ENCODE assay signal across 12 mouse cellular contexts in the genomic region with DNA sequence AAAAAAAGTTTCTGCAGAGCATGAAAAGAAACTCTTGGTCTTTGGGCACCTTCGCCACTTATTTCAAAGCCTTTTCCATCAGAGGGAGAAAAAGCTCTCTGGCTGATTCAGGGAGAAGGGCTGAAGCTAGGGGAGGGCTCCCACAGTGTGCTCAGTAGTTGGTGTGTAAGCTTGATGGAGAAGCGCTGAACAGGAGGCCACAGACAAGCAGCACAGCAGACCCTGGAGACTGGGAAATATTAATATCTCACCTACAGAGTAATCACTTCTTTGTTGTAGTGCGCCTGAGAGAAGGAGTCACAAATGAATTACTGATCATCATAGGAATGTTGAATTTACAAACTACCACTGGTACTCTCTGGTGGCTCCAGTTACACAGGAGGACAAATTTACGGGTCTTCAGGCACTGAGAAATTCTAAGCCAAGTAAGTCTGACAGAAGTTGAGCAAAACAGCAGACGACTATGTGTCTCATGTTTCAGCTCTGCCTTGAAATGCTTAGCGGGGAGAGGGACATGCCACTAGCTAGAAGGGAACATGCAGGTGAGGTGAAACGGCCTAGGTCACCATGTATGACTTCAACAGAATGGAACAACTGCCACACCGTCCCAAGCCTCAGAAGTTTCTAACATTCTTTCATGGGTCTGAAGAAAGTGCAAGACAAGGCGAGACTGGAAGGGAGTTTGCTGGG.
DNase-seq lines count a peak whose midpoint lies in the region; ATAC-seq and TF ChIP-seq lines count a peak whose summit lies in the region.
"Had no signal": no experiment of that assay in that cellular context is flagged by ENCODE, and none has a peak within 500 bp of the region (broad histone marks: within the 10 kb centered on the region; RNA-seq: fewer than 3 reads in every experiment).

No protein-coding gene starts in this region.

- H3K27me3 ChIP-seq in heart, embryonic 13.5 days (replicated peaks), result no peaks in the 10 kb centered on the region
- H3K27me3 ChIP-seq in forebrain, embryonic 16.5 days (replicated peaks; ENCODE audit: control insufficient read depth, insufficient read depth, low read length), result no peaks in the 10 kb centered on the region
- no peaks in the 10 kb centered on the region for H3K27me3 ChIP-seq in limb, embryonic 13.5 days

- intact Hi-C loops in heart, postnatal 14 days (cut with DNase I), result no loop called here
- intact Hi-C loops in left cerebral cortex, postnatal 36 days (cut with DNase I), result no loop called here
- intact Hi-C loops in gastrocnemius, adult 2 months (cut with DNase I), result no loop called here

- H3K36me3 ChIP-seq in heart, embryonic 13.5 days, result no peaks in the 10 kb centered on the region
- H3K36me3 ChIP-seq in forebrain, embryonic 16.5 days (ENCODE audit: control insufficient read depth, insufficient read depth), result no peaks in the 10 kb centered on the region
- H3K36me3 ChIP-seq in limb, embryonic 13.5 days, result no peaks in the 10 kb centered on the region

- 0 out of 2 replicates have a peak overlapping the region, but pooled peaks have one; percentile 12 for H3K27ac ChIP-seq in heart, embryonic 13.5 days (replicated peaks)
- H3K27ac ChIP-seq in forebrain, embryonic 16.5 days (ENCODE audit: low read length), result peak overlapping the region; percentile 24; the same call in 1 of the 2 replicates
- peak overlapping the region; percentile 59; the same call in 1 of the 2 replicates for H3K27ac ChIP-seq in limb, embryonic 13.5 days
- H3K27ac ChIP-seq in gastrocnemius, adult 2 months, result no peak overlapping the region
- H3K27ac ChIP-seq: left cerebral cortex, adult 2 months had no signal

- peaks cover 11% of the 10 kb centered on the region; the same call in 1 of the 2 replicates for H3K4me1 ChIP-seq in heart, embryonic 13.5 days
- H3K4me1 ChIP-seq in forebrain, embryonic 16.5 days (replicated peaks; ENCODE audit: control insufficient read depth, insufficient read depth, low read length), result peaks cover 27% of the 10 kb centered on the region
- peaks cover 31% of the 10 kb centered on the region for H3K4me1 ChIP-seq in limb, embryonic 13.5 days

- no peak overlapping the region for H3K4me2 ChIP-seq in heart, embryonic 13.5 days
- no peak overlapping the region for H3K4me2 ChIP-seq in forebrain, embryonic 16.5 days (ENCODE audit: low read length)
- peak overlapping the region; percentile 34 for H3K4me2 ChIP-seq in limb, embryonic 13.5 days (replicated peaks)

- H3K9me3 ChIP-seq in heart, embryonic 13.5 days, result no peaks in the 10 kb centered on the region
- no peaks in the 10 kb centered on the region for H3K9me3 ChIP-seq in forebrain, embryonic 16.5 days (ENCODE audit: control insufficient read depth, low read length)
- no peaks in the 10 kb centered on the region for H3K9me3 ChIP-seq in limb, embryonic 13.5 days

- H3K9ac ChIP-seq in heart, embryonic 13.5 days, result no peak overlapping the region
- no peak overlapping the region for H3K9ac ChIP-seq in forebrain, embryonic 16.5 days (replicated peaks; ENCODE audit: low read depth, low read length)
- no peak overlapping the region for H3K9ac ChIP-seq in limb, embryonic 13.5 days

- H3K4me3 ChIP-seq in heart, embryonic 13.5 days, result no peak overlapping the region
- no peak overlapping the region for H3K4me3 ChIP-seq in forebrain, embryonic 16.5 days (replicated peaks; ENCODE audit: low read length)
- H3K4me3 ChIP-seq in limb, embryonic 13.5 days, result no peak overlapping the region
- H3K4me3 ChIP-seq in gastrocnemius, adult 2 months, result no peak overlapping the region
- H3K4me3 ChIP-seq: left cerebral cortex, adult 2 months had no signal

- 70% methylated on average over 9 of the region's 9 CpGs for WGBS in heart, embryonic 13.5 days
- WGBS in forebrain, embryonic 16.5 days, result 28% methylated on average over 9 of the region's 9 CpGs
- 15% methylated on average over 9 of the region's 9 CpGs for WGBS in limb, embryonic 13.5 days

- no peak for TF ChIP-seq CTCF in gastrocnemius, adult 2 months (IDR thresholded peaks at IDR 0.05)

- ATAC-seq in heart, embryonic 13.5 days (ENCODE audit: extremely low read depth, insufficient number of reproducible peaks, low FRiP score, low TSS enrichment), result no peak
- ATAC-seq in forebrain, embryonic 16.5 days, result peak; percentile 61
- peak; percentile 74 for ATAC-seq in limb, embryonic 13.5 days (ENCODE audit: low FRiP score, low read depth)

- no peak for DNase-seq in heart, postnatal 14 days
- DNase-seq in embryo, embryonic 11 days, result peak; percentile 14
- DNase-seq in left cerebral cortex, postnatal 36 days (ENCODE audit: low spot score in 2 of 2), result no peak
- no peak for DNase-seq in cerebellum, adult 11-12 months
- DNase-seq in gastrocnemius, adult 2 months, result no peak
- DNase-seq: cerebellum, adult 11 months; kidney, postnatal 10 days; thymus, postnatal 25 days had no signal
